Mouse (Mus musculus) bone marrow, adult 2 months (tissue): Measurements from ENCODE around the gene F2rl3.

Experiments used
- CTCF ChIP-seq: fragments of 200-500 bp; IDR thresholded peaks from 2 replicates; pipeline ENCODE4 v1.5.1; 2011; ENCODE audit warnings: low read length, control low read depth; ENCODE audit not compliant: control insufficient read depth, insufficient read depth
- POLR2A ChIP-seq: fragments of 200-500 bp; IDR thresholded peaks from 2 replicates; pipeline ENCODE4 v1.6.1; 2011; ENCODE audit warnings: low read depth, mild to moderate bottlenecking, control low read depth, low read length, borderline replicate concordance; ENCODE audit not compliant: control insufficient read depth

DNA sequence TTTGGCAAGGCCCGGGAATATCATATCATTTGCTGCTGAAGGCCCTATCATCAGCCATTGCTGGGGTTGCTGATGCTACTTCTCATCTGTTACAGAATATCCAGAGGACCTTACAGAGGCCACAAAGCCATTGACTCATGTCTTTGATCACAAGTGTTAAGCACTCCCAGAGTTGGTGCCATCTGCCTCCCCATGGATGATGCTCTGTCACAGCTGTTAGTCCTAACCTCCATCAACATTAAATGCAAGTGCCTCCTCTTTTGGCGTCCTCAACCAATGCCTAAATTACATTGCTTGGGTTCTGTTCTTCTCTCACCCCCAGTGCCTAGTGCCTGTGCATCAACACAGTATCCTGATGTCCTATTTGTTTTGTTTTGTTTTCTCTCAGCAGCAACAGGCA, 39.9 kb downstream of the F2rl3 start:
- TF ChIP-seq POLR2A (no peak), CTCF (no peak)
